Mouse (Mus musculus): ENCODE results near the gene Mrpl53. TPM values are rescaled to one million over a fixed set of nuclear protein-coding genes. Genes with fewer than 3 reads are reported as not detected.

Mrpl53 gene
- total and polyA plus RNA-seq, 3 experiments = 17.5 to 51.2 (median 28.5) TPM

GRCm38 (mm10) chr6:83138056-83138455 is 29.2 kb downstream of the Mrpl53 start:
- Histone ChIP-seq H3K4me1 (ENCODE audit: insufficient read depth, low read depth, low read length) (peaks cover 50% of the 10 kb centered on the region), H3K4me3 (ENCODE audit: low read depth, low read length) (peak overlapping the region; percentile 74), H3K9me3 (replicated peaks) (no peaks in the 10 kb centered on the region), H3K27me3 (ENCODE audit: insufficient read depth, low read length) (peaks cover 10% of the 10 kb centered on the region; the same call in 1 of the 2 replicates), H3K36me3 (replicated peaks) (peaks cover 12% of the 10 kb centered on the region)
- DNase-seq (ENCODE audit: low spot score) (peak; percentile 59), ATAC-seq (ENCODE audit: extremely low read depth, insufficient number of reproducible peaks, low FRiP score, poor library complexity, severe bottlenecking) (no peak)
- TF ChIP-seq TAL1 (conservative IDR thresholded peaks at IDR 0.05; ENCODE audit: low read depth, low read length) = no peak
- no peak for TF ChIP-seq POLR2AphosphoS5 (IDR thresholded peaks at IDR 0.05; ENCODE audit: insufficient replicate concordance, low read depth, low read length)
- TF ChIP-seq GATA2 (IDR thresholded peaks at IDR 0.05; ENCODE audit: borderline replicate concordance, low read depth, low read length) = no peak
- no peak for TF ChIP-seq GATA1 (IDR thresholded peaks at IDR 0.05; ENCODE audit: borderline replicate concordance, low read length)

DNA sequence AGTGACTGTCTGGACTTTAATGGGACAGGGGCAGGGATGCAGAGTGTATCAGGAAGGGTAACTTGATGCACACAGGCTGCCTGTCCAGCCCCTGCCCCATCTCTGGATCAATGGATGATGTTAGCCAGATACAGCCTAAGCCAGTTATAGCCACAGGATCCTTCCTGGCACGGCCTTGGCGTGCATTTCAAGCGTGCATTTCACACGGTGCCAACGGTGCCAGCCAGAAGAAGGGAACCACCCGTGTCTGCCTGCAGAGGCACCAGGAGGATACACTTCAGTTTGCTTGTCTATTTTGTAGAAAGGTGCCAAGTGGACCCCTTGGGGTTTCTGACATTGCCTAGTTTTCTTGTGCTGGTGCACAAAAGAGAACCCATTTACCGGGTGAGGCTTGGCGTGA is 31.2 kb downstream of the Mrpl53 start:
- no peak for TF ChIP-seq POLR2AphosphoS5 (IDR thresholded peaks at IDR 0.05; ENCODE audit: insufficient replicate concordance, low read depth, low read length)
- no peak for TF ChIP-seq GATA1 (IDR thresholded peaks at IDR 0.05; ENCODE audit: borderline replicate concordance, low read length)
- TF ChIP-seq CTCF (IDR thresholded peaks at IDR 0.05; ENCODE audit: low read depth, low read length) = no peak
- no peak for TF ChIP-seq TAL1 (conservative IDR thresholded peaks at IDR 0.05; ENCODE audit: low read depth, low read length)
- no peak for TF ChIP-seq GATA2 (IDR thresholded peaks at IDR 0.05; ENCODE audit: borderline replicate concordance, low read depth, low read length)
- Histone ChIP-seq H3K36me3 (replicated peaks) (peaks cover 11% of the 10 kb centered on the region), H3K4me1 (ENCODE audit: insufficient read depth, low read depth, low read length) (peaks cover 41% of the 10 kb centered on the region), H3K4me3 (ENCODE audit: low read depth, low read length) (no peak overlapping the region), H3K27me3 (ENCODE audit: insufficient read depth, low read length) (peaks cover 13% of the 10 kb centered on the region; the same call in 1 of the 2 replicates), H3K9me3 (replicated peaks) (no peaks in the 10 kb centered on the region)
- DNase-seq (ENCODE audit: low spot score) (no peak), ATAC-seq (ENCODE audit: extremely low read depth, insufficient number of reproducible peaks, low FRiP score, poor library complexity, severe bottlenecking) (no peak)

DNA sequence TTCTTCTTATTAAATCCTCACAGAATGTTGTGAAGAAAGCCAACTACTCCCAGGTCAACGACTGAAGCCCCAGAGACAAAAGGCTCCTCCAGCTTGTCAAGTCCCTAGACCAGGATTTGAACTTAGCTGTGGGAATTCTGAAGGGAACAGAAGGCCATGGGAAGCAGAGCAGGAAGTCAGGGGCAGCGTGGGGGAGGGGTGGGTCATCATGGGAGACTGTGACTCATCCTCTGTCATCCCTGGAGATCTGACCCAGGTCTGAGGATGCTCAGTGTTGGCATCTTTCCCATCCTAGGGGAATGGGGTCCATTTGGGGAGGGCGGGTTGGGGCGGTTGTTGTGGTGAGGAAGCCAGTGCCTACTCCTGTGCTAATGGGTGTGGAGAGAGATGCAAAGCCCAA is 32.8 kb downstream of the Mrpl53 start:
- Histone ChIP-seq H3K4me1 (ENCODE audit: insufficient read depth, low read depth, low read length) (peaks cover 34% of the 10 kb centered on the region), H3K9me3 (replicated peaks) (no peaks in the 10 kb centered on the region), H3K36me3 (replicated peaks) (peaks cover 3% of the 10 kb centered on the region), H3K4me3 (ENCODE audit: low read depth, low read length) (no peak overlapping the region), H3K27me3 (ENCODE audit: insufficient read depth, low read length) (peaks cover 18% of the 10 kb centered on the region)
- TF ChIP-seq TAL1 (conservative IDR thresholded peaks at IDR 0.05; ENCODE audit: low read depth, low read length) (no peak), GATA2 (IDR thresholded peaks at IDR 0.05; ENCODE audit: borderline replicate concordance, low read depth, low read length) (no peak), POLR2AphosphoS5 (IDR thresholded peaks at IDR 0.05; ENCODE audit: insufficient replicate concordance, low read depth, low read length) (no peak), GATA1 (IDR thresholded peaks at IDR 0.05; ENCODE audit: borderline replicate concordance, low read length) (no peak), CTCF (IDR thresholded peaks at IDR 0.05; ENCODE audit: low read depth, low read length) (no peak)
- no peak for ATAC-seq (ENCODE audit: extremely low read depth, insufficient number of reproducible peaks, low FRiP score, poor library complexity, severe bottlenecking)
- DNase-seq (ENCODE audit: low spot score) = no peak

GRCm38 (mm10) chr6:83142211-83142731 is 33.4 kb downstream of the Mrpl53 start:
- H3K4me3 ChIP-seq (ENCODE audit: low read depth, low read length) = no peak overlapping the region
- DNase-seq (ENCODE audit: low spot score) (no peak), ATAC-seq (ENCODE audit: extremely low read depth, insufficient number of reproducible peaks, low FRiP score, poor library complexity, severe bottlenecking) (no peak)
- peaks cover 33% of the 10 kb centered on the region for H3K4me1 ChIP-seq (ENCODE audit: insufficient read depth, low read depth, low read length)
- peaks cover 24% of the 10 kb centered on the region for H3K27me3 ChIP-seq (ENCODE audit: insufficient read depth, low read length)
- TF ChIP-seq CTCF (IDR thresholded peaks at IDR 0.05; ENCODE audit: low read depth, low read length) = no peak
- no peak for TF ChIP-seq GATA2 (IDR thresholded peaks at IDR 0.05; ENCODE audit: borderline replicate concordance, low read depth, low read length)
- no peaks in the 10 kb centered on the region for H3K9me3 ChIP-seq (replicated peaks)
- H3K36me3 ChIP-seq (replicated peaks) = peaks cover 6% of the 10 kb centered on the region

DNA sequence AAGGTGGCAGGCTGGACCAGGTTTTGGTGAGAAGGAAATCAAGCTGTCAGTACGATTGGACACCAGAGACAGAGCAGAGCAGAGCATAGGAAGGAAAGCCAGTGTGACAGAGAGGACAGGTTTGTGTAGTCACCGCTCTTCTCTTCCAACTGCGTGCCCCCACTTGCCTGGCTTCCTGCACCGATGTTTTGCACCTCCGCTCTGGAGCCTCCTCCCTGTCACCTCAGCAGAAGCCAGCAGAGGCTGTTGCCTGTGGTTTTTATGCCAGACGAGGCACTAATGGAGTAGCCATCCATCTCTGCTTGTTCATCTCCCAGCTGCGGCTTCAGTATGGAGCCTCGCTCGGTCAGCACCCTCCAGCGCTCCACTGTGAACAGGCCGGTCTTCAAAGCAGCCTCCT is 34.0 kb downstream of the Mrpl53 start:
- ATAC-seq (ENCODE audit: extremely low read depth, insufficient number of reproducible peaks, low FRiP score, poor library complexity, severe bottlenecking) = no peak
- DNase-seq (ENCODE audit: low spot score) = no peak
- H3K27me3 ChIP-seq (ENCODE audit: insufficient read depth, low read length) = peaks cover 26% of the 10 kb centered on the region
- peaks cover 28% of the 10 kb centered on the region for H3K4me1 ChIP-seq (ENCODE audit: insufficient read depth, low read depth, low read length)
- H3K36me3 ChIP-seq (replicated peaks) = peaks cover 10% of the 10 kb centered on the region
- H3K4me3 ChIP-seq (ENCODE audit: low read depth, low read length) = no peak overlapping the region
- TF ChIP-seq GATA1 (IDR thresholded peaks at IDR 0.05; ENCODE audit: borderline replicate concordance, low read length) = no peak
- no peak for TF ChIP-seq TAL1 (conservative IDR thresholded peaks at IDR 0.05; ENCODE audit: low read depth, low read length)
- no peak for TF ChIP-seq POLR2AphosphoS5 (IDR thresholded peaks at IDR 0.05; ENCODE audit: insufficient replicate concordance, low read depth, low read length)
- TF ChIP-seq GATA2 (IDR thresholded peaks at IDR 0.05; ENCODE audit: borderline replicate concordance, low read depth, low read length) = no peak
- TF ChIP-seq CTCF (IDR thresholded peaks at IDR 0.05; ENCODE audit: low read depth, low read length) = no peak
- H3K9me3 ChIP-seq (replicated peaks) = no peaks in the 10 kb centered on the region

DNA sequence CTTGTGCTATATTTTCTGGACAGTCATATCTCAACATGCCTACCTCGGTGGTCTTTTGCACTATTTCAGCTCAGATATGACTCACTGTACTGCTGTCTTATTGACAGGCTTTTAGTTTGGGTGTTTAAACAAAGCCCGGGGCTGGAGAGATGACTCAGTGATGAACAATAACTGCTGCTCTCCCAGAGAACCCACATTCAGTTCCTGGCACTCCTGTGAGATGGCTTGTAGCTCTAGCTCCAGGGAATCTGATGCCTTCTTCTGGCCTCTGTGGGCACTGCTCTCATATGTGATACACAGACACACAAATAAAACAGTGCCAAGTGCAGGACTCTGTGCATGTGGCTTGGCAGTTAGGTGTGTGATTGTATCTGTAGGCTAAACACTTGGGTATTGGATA is 36.4 kb downstream of the Mrpl53 start:
- peaks cover 19% of the 10 kb centered on the region for H3K4me1 ChIP-seq (ENCODE audit: insufficient read depth, low read depth, low read length)
- peaks cover 11% of the 10 kb centered on the region for H3K36me3 ChIP-seq (replicated peaks)
- H3K4me3 ChIP-seq (ENCODE audit: low read depth, low read length) = no peak overlapping the region
- DNase-seq (ENCODE audit: low spot score) (no peak), ATAC-seq (ENCODE audit: extremely low read depth, insufficient number of reproducible peaks, low FRiP score, poor library complexity, severe bottlenecking) (no peak)
- TF ChIP-seq GATA1 (IDR thresholded peaks at IDR 0.05; ENCODE audit: borderline replicate concordance, low read length) (no peak), GATA2 (IDR thresholded peaks at IDR 0.05; ENCODE audit: borderline replicate concordance, low read depth, low read length) (no peak), CTCF (IDR thresholded peaks at IDR 0.05; ENCODE audit: low read depth, low read length) (no peak), POLR2AphosphoS5 (IDR thresholded peaks at IDR 0.05; ENCODE audit: insufficient replicate concordance, low read depth, low read length) (no peak), TAL1 (conservative IDR thresholded peaks at IDR 0.05; ENCODE audit: low read depth, low read length) (no peak)
- peaks cover 33% of the 10 kb centered on the region for H3K27me3 ChIP-seq (ENCODE audit: insufficient read depth, low read length)
- H3K9me3 ChIP-seq (replicated peaks) = no peaks in the 10 kb centered on the region
